Mouse (Mus musculus): ENCODE measurements around the gene Rpgrip1. TPM values are rescaled to one million over a fixed set of nuclear protein-coding genes. Genes with fewer than 3 reads are reported as not detected.

The Rpgrip1 gene
- 1 to 10 TPM; 1.2 to 1.4 TPM for total RNA-seq (2023)

DNA sequence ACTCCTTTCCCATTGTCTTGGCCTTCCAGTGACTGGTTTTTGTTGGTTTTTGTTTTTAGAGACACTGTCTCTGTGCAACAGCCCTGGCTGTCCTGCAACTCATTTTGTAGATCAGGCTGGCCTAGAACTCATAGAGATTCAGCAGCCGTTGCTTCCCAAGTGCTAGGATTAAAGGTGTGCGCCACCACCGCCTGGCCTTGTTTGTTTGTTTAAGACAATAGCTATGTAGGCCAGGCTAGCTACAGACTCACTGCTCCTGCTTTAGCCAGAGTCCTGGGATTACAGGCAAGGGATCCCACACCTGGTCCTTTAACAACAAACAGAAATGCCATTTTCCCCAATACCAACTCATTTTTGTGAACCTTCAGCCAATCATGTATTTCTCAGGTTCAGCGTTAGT, at the start of gene Rpgrip1:
Rpgrip1 (plus strand) TSS at position 359 of the 400 bp plus-strand sequence.

DNA sequence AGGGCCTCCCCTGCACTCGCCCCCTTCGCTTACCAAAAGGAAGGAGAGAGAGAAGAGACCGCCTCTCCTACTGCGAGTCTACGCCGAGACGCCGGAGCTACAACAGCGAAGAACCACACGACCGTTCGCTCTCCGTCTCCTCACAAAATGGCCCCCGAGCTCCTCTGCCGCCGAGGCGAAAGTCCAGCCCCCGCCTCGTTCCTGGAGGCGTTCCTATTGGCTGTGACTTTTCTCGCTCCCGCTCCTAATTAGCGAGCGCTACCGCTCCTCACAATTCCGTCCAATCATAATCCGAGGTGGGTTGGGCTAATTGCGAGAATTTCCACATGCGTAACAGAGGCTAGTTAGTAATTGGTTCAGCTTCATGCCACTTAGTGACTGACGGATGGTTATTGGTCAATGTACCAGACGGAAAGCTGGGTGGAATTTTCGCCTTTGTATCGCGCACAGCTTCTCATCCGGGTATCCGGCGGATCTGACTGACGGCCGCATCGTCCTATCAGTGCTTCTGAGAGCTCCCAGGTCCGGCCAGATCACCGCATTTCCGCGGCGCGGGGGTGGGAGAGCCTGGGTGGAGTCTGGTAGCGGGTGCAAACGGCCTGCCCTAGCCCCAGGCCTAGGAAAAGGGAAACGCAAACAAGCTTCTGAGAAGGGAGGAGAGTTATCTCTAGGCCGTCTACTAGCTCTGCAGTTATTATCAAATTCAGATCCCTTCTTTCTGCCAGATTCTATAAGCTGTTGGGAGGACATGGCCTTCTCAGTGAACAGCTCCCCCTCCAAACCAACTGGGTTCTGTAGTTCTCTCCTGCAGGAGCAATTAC, 6.4 kb upstream of the Rpgrip1 start, which contains the start of gene Hnrnpc:
Hnrnpc (minus strand) TSS at position 173 of the 821 bp plus-strand sequence.

GRCm38 (mm10) chr14:52197156-52197878, 86.8 kb downstream of the Rpgrip1 start, which contains the start of gene Supt16:
Gene Supt16, minus strand, starts transcription at chr14:52197416.

Other genes starting within 250 kb of the Rpgrip1 start
- gene Mettl17, start 225.9 kb upstream of the Rpgrip1 start, total RNA-seq (2023), result 10 to 100 TPM; 33.4 to 42.7 TPM
- gene Slc39a2, start 217.8 kb upstream of the Rpgrip1 start, total RNA-seq (2023), result under 1 TPM; 0.18 to 0.49 TPM
- gene Ndrg2, start 196.5 kb upstream of the Rpgrip1 start, total RNA-seq (2023), result 1 to 10 TPM; 1.8 TPM
- gene Tppp2, start 192.3 kb upstream of the Rpgrip1 start, total RNA-seq (2023), result not detected
- not detected for gene Rnase13, start 187.9 kb upstream of the Rpgrip1 start, total RNA-seq (2023)
- gene Arhgef40, start 126.0 kb upstream of the Rpgrip1 start, total RNA-seq (2023), result 1 to 10 TPM; 3.7 to 4.6 TPM
- gene Tmem253, start 95.0 kb upstream of the Rpgrip1 start, total RNA-seq (2023), result not detected
- 10 to 100 TPM; 20.4 to 20.7 TPM for gene Zfp219, start 90.0 kb upstream of the Rpgrip1 start, total RNA-seq (2023)
- gene Olfr221, start 68.2 kb upstream of the Rpgrip1 start, total RNA-seq (2023), result not detected
- 100 to 1,000 TPM; 268 to 272 TPM for gene Hnrnpc, start 6.7 kb upstream of the Rpgrip1 start, total RNA-seq (2023)
- 10 to 100 TPM; 54.3 to 57.0 TPM for gene Supt16, start 86.7 kb downstream of the Rpgrip1 start, total RNA-seq (2023)
- gene Chd8, start 147.1 kb downstream of the Rpgrip1 start, total RNA-seq (2023), result 100 to 1,000 TPM; 135 to 144 TPM
- gene Tox4, start 168.4 kb downstream of the Rpgrip1 start, total RNA-seq (2023), result 100 to 1,000 TPM in 1 of 2 experiments, 10 to 100 TPM in 1; 89.5 to 107 TPM
- gene Rab2b, start 168.8 kb downstream of the Rpgrip1 start, total RNA-seq (2023), result 1 to 10 TPM; 8.5 to 10.0 TPM
- gene Mettl3, start 194.4 kb downstream of the Rpgrip1 start, total RNA-seq (2023), result 10 to 100 TPM; 38.2 to 51.9 TPM
- gene Sall2, start 218.1 kb downstream of the Rpgrip1 start, total RNA-seq (2023), result 1 to 10 TPM; 3.1 to 3.7 TPM
- not detected for gene Olfr1513, start 245.7 kb downstream of the Rpgrip1 start, total RNA-seq (2023)

Measured in monocyte, adult 59 days (primary cell).